Mouse (Mus musculus) E14TG2a.4 (cell line): Measurements from ENCODE around the gene Olfr1048.
"Not testable (repeated sequence)": the region's sequence is repeated elsewhere in the genome, so short reads cannot be mapped to it uniquely, and the experiment has no call there.

Experiments used
- CTCF ChIP-seq: conservative IDR thresholded peaks from 2 replicates; pipeline ENCODE4 v1.5.1; 2014; ENCODE audit warnings: low read length
- POU5F1 ChIP-seq: IDR thresholded peaks from 2 replicates; pipeline ENCODE4 v1.6.1; 2014; ENCODE audit warnings: low read length, borderline replicate concordance

GRCm38 (mm10) chr2:86278988-86279387, 38.9 kb upstream of the Olfr1048 start, which contains the start of gene Olfr1051:
- not testable (repeated sequence) for TF ChIP-seq CTCF, POU5F1
